Mouse (Mus musculus) E14TG2a.4 (cell line): ENCODE measurements around the gene Meiob.

Experiments
- CTCF ChIP-seq: conservative IDR thresholded peaks from 2 replicates; pipeline ENCODE4 v1.5.1; 2014; ENCODE audit warnings: low read length
- NANOG ChIP-seq: IDR thresholded peaks from 2 replicates; pipeline ENCODE4 v1.6.1; 2014; ENCODE audit warnings: borderline replicate concordance, low read length, mixed read lengths
- POU5F1 ChIP-seq: IDR thresholded peaks from 2 replicates; pipeline ENCODE4 v1.6.1; 2014; ENCODE audit warnings: low read length, borderline replicate concordance

GRCm38 (mm10) chr17:24888862-24889261 is 84.8 kb downstream of the Meiob start:
- TF ChIP-seq CTCF (no peak), NANOG (no peak), POU5F1 (no peak)
